Comparison of ENCODE assay signal across 9 mouse cellular contexts in the genomic region with DNA sequence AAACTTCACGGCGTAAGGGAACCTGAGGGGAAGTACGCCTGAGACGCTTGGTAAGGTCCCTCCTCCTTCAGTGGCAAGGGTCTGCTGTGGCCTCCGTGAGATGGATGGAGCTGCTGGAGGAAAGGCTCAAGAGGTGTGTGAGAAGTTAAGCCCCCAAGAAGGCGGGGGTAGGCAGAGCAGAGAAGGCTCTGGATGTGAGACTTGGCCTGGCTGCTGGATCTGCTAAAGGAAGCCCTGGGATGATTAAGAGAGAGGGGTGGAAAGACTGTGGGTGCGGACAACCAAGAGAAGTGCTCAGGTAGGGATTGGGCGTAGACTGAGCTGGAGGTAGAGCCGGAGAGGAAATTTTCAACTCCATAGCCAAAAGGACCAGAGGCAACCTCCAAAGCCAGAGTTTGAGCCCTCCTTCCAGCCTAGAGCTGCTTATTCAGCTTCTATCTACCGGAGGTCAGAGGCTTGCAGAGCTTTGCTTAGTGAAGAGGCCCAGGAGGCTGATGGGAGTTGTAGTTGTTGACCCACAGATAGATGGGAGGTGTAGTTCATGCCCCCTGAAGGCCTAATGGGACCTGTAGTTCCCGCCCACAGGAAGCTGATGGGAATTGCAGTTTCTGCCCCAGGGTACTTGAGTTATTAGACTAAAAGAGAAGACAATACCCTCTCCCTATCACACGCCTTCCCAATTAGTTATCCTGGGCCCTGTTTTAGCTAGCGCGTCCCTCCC. TPM values are rescaled to one million over a fixed set of nuclear protein-coding genes. Genes with fewer than 3 reads are reported as not detected.
A peak's percentile ranks its signal among the peaks of the same experiment; 100 is the strongest.
DNase-seq lines count a peak whose midpoint lies in the region; ATAC-seq and TF ChIP-seq lines count a peak whose summit lies in the region.
"Had no signal": no experiment of that assay in that cellular context is flagged by ENCODE, and none has a peak within 500 bp of the region (broad histone marks: within the 10 kb centered on the region; RNA-seq: fewer than 3 reads in every experiment).

No protein-coding gene starts in this region.

- no peak overlapping the region for H3K9ac ChIP-seq in lung, embryonic 14.5 days
- H3K9ac ChIP-seq in limb, embryonic 11.5 days (ENCODE audit: low read length): no peak overlapping the region
- H3K9ac ChIP-seq: liver, embryonic 13.5 days had no signal

- H3K27ac ChIP-seq in lung, embryonic 14.5 days (ENCODE audit: low read depth): no peak overlapping the region
- H3K27ac ChIP-seq in heart, embryonic 10.5 days: peak overlapping the region; percentile 38; the same call in 1 of the 2 replicates
- H3K27ac ChIP-seq in limb, embryonic 11.5 days (replicated peaks; ENCODE audit: low read depth, low read length): no peak overlapping the region
- H3K27ac ChIP-seq: liver, embryonic 13.5 days had no signal

- H3K36me3 ChIP-seq in lung, embryonic 14.5 days (ENCODE audit: insufficient read depth): no peaks in the 10 kb centered on the region
- H3K36me3 ChIP-seq in heart, embryonic 10.5 days: no peaks in the 10 kb centered on the region
- no peaks in the 10 kb centered on the region for H3K36me3 ChIP-seq in limb, embryonic 11.5 days (ENCODE audit: control insufficient read depth, insufficient read depth, low read length)
- H3K36me3 ChIP-seq: liver, embryonic 13.5 days had no signal

- no peak for TF ChIP-seq POLR2A in lung, adult 2 months (IDR thresholded peaks at IDR 0.05; ENCODE audit: borderline replicate concordance, extremely low read depth, low read depth, low read length)

- 60% methylated on average over 14 of the region's 14 CpGs for WGBS in lung, embryonic 14.5 days
- WGBS in lung, adult 2 months: 76% methylated on average over 14 of the region's 14 CpGs
- 50% methylated on average over 14 of the region's 14 CpGs for WGBS in heart, embryonic 10.5 days
- 54% methylated on average over 14 of the region's 14 CpGs for WGBS in limb, embryonic 11.5 days

- peak; percentile 57 for DNase-seq in lung, embryonic 14.5 days
- no peak for DNase-seq in lung, adult 2 months
- no peak for DNase-seq in heart, embryonic 10.5 days (ENCODE audit: low spot score)
- DNase-seq in limb, embryonic 11.5 days (ENCODE audit: low spot score): peak; percentile 59
- DNase-seq in retina, embryonic 14.5 days (ENCODE audit: low spot score): peak; percentile 81
- no peak for DNase-seq in right cerebral cortex, postnatal 14 days
- no peak for DNase-seq in cerebellum, adult 8-10 months
- no peak for DNase-seq in thymus, postnatal 36 days
- DNase-seq: liver, embryonic 13.5 days had no signal

- no peaks in the 10 kb centered on the region for H3K4me1 ChIP-seq in lung, embryonic 14.5 days (ENCODE audit: insufficient read depth)
- 0 out of 2 replicates have a peak, but pooled peaks cover 4% of the 10 kb centered on the region for H3K4me1 ChIP-seq in lung, adult 2 months (ENCODE audit: control insufficient read depth, insufficient read depth, low read length)
- H3K4me1 ChIP-seq in heart, embryonic 10.5 days: peaks cover 39% of the 10 kb centered on the region
- 0 out of 2 replicates have a peak, but pooled peaks cover 7% of the 10 kb centered on the region for H3K4me1 ChIP-seq in limb, embryonic 11.5 days (ENCODE audit: control insufficient read depth, insufficient read depth, low read length)

- H3K9me3 ChIP-seq in lung, embryonic 14.5 days (ENCODE audit: low read depth, low read length): no peaks in the 10 kb centered on the region
- H3K9me3 ChIP-seq in heart, embryonic 10.5 days: no peaks in the 10 kb centered on the region
- no peaks in the 10 kb centered on the region for H3K9me3 ChIP-seq in limb, embryonic 11.5 days (ENCODE audit: control insufficient read depth, low read length)
- H3K9me3 ChIP-seq: liver, embryonic 13.5 days had no signal

- TF ChIP-seq CTCF in lung, embryonic 14.5 days (IDR thresholded peaks at IDR 0.05; ENCODE audit: low read depth): no peak
- TF ChIP-seq CTCF in lung, adult 2 months (IDR thresholded peaks at IDR 0.05; ENCODE audit: insufficient read depth, low read length): no peak

- peaks cover 39% of the 10 kb centered on the region for H3K27me3 ChIP-seq in lung, embryonic 14.5 days (ENCODE audit: insufficient read depth, low read length)
- peaks cover 58% of the 10 kb centered on the region for H3K27me3 ChIP-seq in heart, embryonic 10.5 days (ENCODE audit: insufficient read depth, poor library complexity, severe bottlenecking)
- peaks cover 30% of the 10 kb centered on the region for H3K27me3 ChIP-seq in limb, embryonic 11.5 days (ENCODE audit: control insufficient read depth, insufficient read depth, low read length)

- ATAC-seq in lung, embryonic 14.5 days (ENCODE audit: insufficient read depth): peak; percentile 69
- ATAC-seq in limb, embryonic 11.5 days (ENCODE audit: insufficient number of reproducible peaks, low FRiP score, low TSS enrichment, low read depth): no peak

- H3K4me2 ChIP-seq in lung, embryonic 14.5 days: no peak overlapping the region; the same call in 1 of the 2 replicates
- no peak overlapping the region for H3K4me2 ChIP-seq in limb, embryonic 11.5 days (ENCODE audit: low read depth, severe bottlenecking)
- H3K4me2 ChIP-seq: liver, embryonic 13.5 days had no signal

- no peak overlapping the region for H3K4me3 ChIP-seq in lung, embryonic 14.5 days (ENCODE audit: low read depth, low read length)
- no peak overlapping the region for H3K4me3 ChIP-seq in lung, adult 2 months (replicated peaks; ENCODE audit: extremely low read depth, low read depth, low read length)
- peak overlapping the region; percentile 23; the same call in 1 of the 2 replicates for H3K4me3 ChIP-seq in heart, embryonic 10.5 days
- no peak overlapping the region for H3K4me3 ChIP-seq in limb, embryonic 11.5 days (ENCODE audit: low read depth, low read length)
- H3K4me3 ChIP-seq: liver, embryonic 13.5 days had no signal

RNA-seq across cellular contexts. Expression of a gene that starts 13.4 kb away (rescaled TPM):
- not detected in 2 replicates for polyA plus RNA-seq in lung, embryonic 14.5 days (2014; fragmentation: Nextera tagmentation; extraction: Ambion mirVana)
- 0.62 and 0.65 TPM in 2 replicates for polyA plus RNA-seq in lung, adult 2 months (2012; rRNA removed)
- polyA plus RNA-seq in heart, embryonic 10.5 days (2016; fragmentation: Nextera tagmentation; extraction: Ambion mirVana): not detected in 2 replicates
- not detected in 2 replicates for polyA plus RNA-seq in limb, embryonic 11.5 days (2014; fragmentation: Nextera tagmentation; extraction: Ambion mirVana)
- polyA plus RNA-seq: liver, embryonic 13.5 days had no signal

Comparison
In these comparisons a context has a peak if more than half of its experiments do, and no peak if none do; other contexts are left out.
1. DNase-seq: peak in lung, embryonic 14.5 days (single experiment), limb, embryonic 11.5 days (single experiment) and retina, embryonic 14.5 days (single experiment); none in lung, adult 2 months (single experiment), heart, embryonic 10.5 days (single experiment), right cerebral cortex, postnatal 14 days (single experiment), cerebellum, adult 8-10 months (single experiment) and thymus, postnatal 36 days (0 of 2).